Mouse (Mus musculus) natural killer cell, adult 2 months (primary cell): ENCODE measurements around the gene Olfr171.
"Not testable (repeated sequence)": the region's sequence is repeated elsewhere in the genome, so short reads cannot be mapped to it uniquely, and the experiment has no call there.

Experiments used
- DNase-seq, 2 experiments: peaks; one replicate each; pipeline ENCODE4 v3.0.0; 2022; ENCODE audit warnings: low spot score in 2 of 2

The Olfr171 gene

GRCm38 (mm10) chr16:19629816-19630215, at the start of gene Olfr171:
Gene Olfr171 (minus strand): TSS chr16:19629916.
- no peak for DNase-seq

- DNase-seq = no peak
Observed at GRCm38 (mm10) chr16:19670768-19671357, 41.1 kb upstream of the Olfr171 start.

GRCm38 (mm10) chr16:19666312-19666711, 36.6 kb upstream of the Olfr171 start:
- peak in 1 of 2 experiments; percentile 1 for DNase-seq

GRCm38 (mm10) chr16:19611782-19612181, 17.9 kb downstream of the Olfr171 start, which contains the start of gene Olfr170:
Gene Olfr170 (minus strand): TSS chr16:19611882.
- not testable (repeated sequence) for DNase-seq

- no peak for DNase-seq
Observed at GRCm38 (mm10) chr16:19603166-19603565, 26.6 kb downstream of the Olfr171 start.
